14 mouse cellular contexts compared by ENCODE assay signal in the genomic region with DNA sequence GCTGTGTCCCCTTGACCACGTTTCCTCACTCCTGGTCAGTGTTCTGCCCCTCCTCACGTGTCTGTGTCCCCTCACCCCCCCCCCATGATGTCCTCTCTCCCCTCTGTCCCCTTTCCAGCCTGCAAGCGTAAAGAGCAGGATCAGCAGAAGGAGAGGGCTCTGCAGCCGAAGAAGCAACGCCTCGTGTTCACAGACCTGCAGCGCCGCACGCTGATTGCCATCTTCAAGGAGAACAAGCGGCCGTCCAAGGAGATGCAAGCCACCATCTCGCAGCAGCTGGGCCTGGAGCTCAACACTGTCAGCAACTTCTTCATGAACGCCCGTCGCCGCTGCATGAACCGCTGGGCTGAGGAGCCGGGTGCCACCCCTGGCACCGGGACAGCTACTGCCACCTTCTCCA. TPM values are rescaled to one million over a fixed set of nuclear protein-coding genes. Genes with fewer than 3 reads are reported as not detected.
A peak's percentile ranks its signal among the peaks of the same experiment; 100 is the strongest.
DNase-seq lines count a peak whose midpoint lies in the region; ATAC-seq and TF ChIP-seq lines count a peak whose summit lies in the region.
"Had no signal": no experiment of that assay in that cellular context is flagged by ENCODE, and none has a peak within 500 bp of the region (broad histone marks: within the 10 kb centered on the region; RNA-seq: fewer than 3 reads in every experiment).

No protein-coding gene starts in this region.

- no peak overlapping the region for H3K27ac ChIP-seq in heart, embryonic 15.5 days
- peak overlapping the region; percentile 52 for H3K27ac ChIP-seq in embryonic facial prominence, embryonic 10.5 days (replicated peaks)
- peak overlapping the region; percentile 73 for H3K27ac ChIP-seq in hindbrain, embryonic 10.5 days
- H3K27ac ChIP-seq in midbrain, embryonic 12.5 days (replicated peaks): no peak overlapping the region
- H3K27ac ChIP-seq in liver, postnatal 0 days (ENCODE audit: low read depth): no peak overlapping the region

- intact Hi-C loops in heart, postnatal 25 days (cut with DNase I): no loop called here

- peaks cover 59% of the 10 kb centered on the region for H3K27me3 ChIP-seq in heart, embryonic 15.5 days
- peaks cover 74% of the 10 kb centered on the region for H3K27me3 ChIP-seq in embryonic facial prominence, embryonic 10.5 days (replicated peaks; ENCODE audit: low read depth, poor library complexity, severe bottlenecking)
- H3K27me3 ChIP-seq in hindbrain, embryonic 10.5 days (ENCODE audit: insufficient read depth, poor library complexity, severe bottlenecking): peaks cover 66% of the 10 kb centered on the region
- H3K27me3 ChIP-seq in midbrain, embryonic 12.5 days: peaks cover 53% of the 10 kb centered on the region
- H3K27me3 ChIP-seq in liver, postnatal 0 days (ENCODE audit: insufficient read depth, low read length): peaks cover 42% of the 10 kb centered on the region

- 0 out of 2 replicates have a peak overlapping the region, but pooled peaks have one; percentile 13 for H3K4me3 ChIP-seq in heart, embryonic 15.5 days
- H3K4me3 ChIP-seq in embryonic facial prominence, embryonic 10.5 days: peak overlapping the region; percentile 44
- peak overlapping the region; percentile 38 for H3K4me3 ChIP-seq in hindbrain, embryonic 10.5 days
- peak overlapping the region; percentile 9; the same call in 1 of the 2 replicates for H3K4me3 ChIP-seq in midbrain, embryonic 12.5 days
- no peak overlapping the region for H3K4me3 ChIP-seq in liver, postnatal 0 days (ENCODE audit: low read depth, low read length)

- peaks cover 9% of the 10 kb centered on the region; the same call in 1 of the 2 replicates for H3K4me1 ChIP-seq in heart, embryonic 15.5 days (replicated peaks)
- peaks cover 32% of the 10 kb centered on the region for H3K4me1 ChIP-seq in embryonic facial prominence, embryonic 10.5 days
- H3K4me1 ChIP-seq in hindbrain, embryonic 10.5 days (replicated peaks): peaks cover 39% of the 10 kb centered on the region
- H3K4me1 ChIP-seq in midbrain, embryonic 12.5 days: peaks cover 9% of the 10 kb centered on the region
- H3K4me1 ChIP-seq in liver, postnatal 0 days (ENCODE audit: insufficient read depth): peaks cover 5% of the 10 kb centered on the region; the same call in 1 of the 2 replicates

- H3K9me3 ChIP-seq in heart, embryonic 15.5 days (replicated peaks): no peaks in the 10 kb centered on the region
- no peaks in the 10 kb centered on the region for H3K9me3 ChIP-seq in embryonic facial prominence, embryonic 10.5 days
- no peaks in the 10 kb centered on the region for H3K9me3 ChIP-seq in hindbrain, embryonic 10.5 days
- H3K9me3 ChIP-seq in midbrain, embryonic 12.5 days: no peaks in the 10 kb centered on the region
- H3K9me3 ChIP-seq in liver, postnatal 0 days (ENCODE audit: low read length): no peaks in the 10 kb centered on the region

- H3K4me2 ChIP-seq in heart, embryonic 15.5 days: peak overlapping the region; percentile 32; the same call in 1 of the 2 replicates
- H3K4me2 ChIP-seq in midbrain, embryonic 12.5 days (replicated peaks): peak overlapping the region; percentile 40
- no peak overlapping the region for H3K4me2 ChIP-seq in liver, postnatal 0 days (ENCODE audit: low read depth, low read length)

- no peak for ATAC-seq in heart, embryonic 15.5 days (replicated peaks; ENCODE audit: insufficient number of reproducible peaks, insufficient read depth, low FRiP score, low read depth)
- no peak for ATAC-seq in midbrain, embryonic 12.5 days (ENCODE audit: low FRiP score, low read depth)
- ATAC-seq in liver, postnatal 0 days: no peak

- H3K9ac ChIP-seq in heart, embryonic 15.5 days: peak overlapping the region; percentile 28
- H3K9ac ChIP-seq in midbrain, embryonic 12.5 days (replicated peaks): peak overlapping the region; percentile 32; the same call in 1 of the 2 replicates
- H3K9ac ChIP-seq in liver, postnatal 0 days (replicated peaks): no peak overlapping the region

- no peaks in the 10 kb centered on the region for H3K36me3 ChIP-seq in heart, embryonic 15.5 days
- H3K36me3 ChIP-seq in embryonic facial prominence, embryonic 10.5 days (replicated peaks): no peaks in the 10 kb centered on the region
- no peaks in the 10 kb centered on the region for H3K36me3 ChIP-seq in hindbrain, embryonic 10.5 days
- no peaks in the 10 kb centered on the region for H3K36me3 ChIP-seq in midbrain, embryonic 12.5 days
- H3K36me3 ChIP-seq in liver, postnatal 0 days (replicated peaks; ENCODE audit: insufficient read depth, low read length): no peaks in the 10 kb centered on the region

- TF ChIP-seq EP300 in liver, postnatal 0 days (IDR thresholded peaks at IDR 0.05; ENCODE audit: low read depth): no peak

- DNase-seq in heart, postnatal 25 days (ENCODE audit: low spot score): no peak
- peak; percentile 30 for DNase-seq in embryonic facial prominence, embryonic 10.5 days (ENCODE audit: low spot score)
- no peak for DNase-seq in hindbrain, embryonic 10.5 days (ENCODE audit: low spot score)
- DNase-seq in liver, postnatal 0 days: no peak
- no peak for DNase-seq in cerebellum, postnatal 25 days
- DNase-seq in lung, adult 18-20 months: no peak
- DNase-seq: kidney, postnatal 10 days; lung, postnatal 14 days; thymus, postnatal 14 days had no signal

- TF ChIP-seq CTCF in liver, postnatal 0 days (IDR thresholded peaks at IDR 0.05; ENCODE audit: low read depth): no peak

- WGBS in heart, embryonic 15.5 days: 11% methylated on average over 19 of the region's 19 CpGs
- 11% methylated on average over 19 of the region's 19 CpGs for WGBS in embryonic facial prominence, embryonic 10.5 days
- WGBS in hindbrain, embryonic 10.5 days: 11% methylated on average over 19 of the region's 19 CpGs
- 7% methylated on average over 19 of the region's 19 CpGs for WGBS in midbrain, embryonic 12.5 days
- WGBS in liver, postnatal 0 days (ENCODE audit: insufficient replicate concordance): 20% methylated on average over 19 of the region's 19 CpGs

RNA-seq across cellular contexts. Expression of a gene that starts 19.1 kb away (rescaled TPM):
- polyA plus RNA-seq in heart, embryonic 15.5 days (2015; fragmentation: Nextera tagmentation; extraction: Ambion mirVana): not detected in 2 replicates
- total RNA-seq in heart, postnatal 25 days (2021): under 1 TPM in 1 of 2 experiments, not detected in 1; 0.05 TPM
- polyA plus RNA-seq in embryonic facial prominence, embryonic 10.5 days (2016; fragmentation: Nextera tagmentation; extraction: Ambion mirVana): 0.17 and 0.58 TPM in 2 replicates
- polyA plus RNA-seq in hindbrain, embryonic 10.5 days (2016; fragmentation: Nextera tagmentation; extraction: Ambion mirVana): 1.1 and 2.0 TPM in 2 replicates
- 2.8 and 3.2 TPM in 2 replicates for polyA plus RNA-seq in midbrain, embryonic 12.5 days (2016; fragmentation: Nextera tagmentation; extraction: Ambion mirVana)
- not detected in 2 replicates for polyA plus RNA-seq in liver, postnatal 0 days (2015; fragmentation: Nextera tagmentation; extraction: Ambion mirVana)
- total RNA-seq: gastrocnemius, postnatal 4 days; left cerebral cortex, postnatal 10 days had no signal
- polyA plus RNA-seq: spleen, adult 2 months had no signal

RNA-seq across cellular contexts. Expression of a gene that starts 25.2 kb away (rescaled TPM):
- 0.05 and 0.06 TPM in 2 replicates for polyA plus RNA-seq in heart, embryonic 15.5 days (2015; fragmentation: Nextera tagmentation; extraction: Ambion mirVana)
- not detected for total RNA-seq in heart, postnatal 25 days (2021)
- 0.51 and 0.75 TPM in 2 replicates for polyA plus RNA-seq in embryonic facial prominence, embryonic 10.5 days (2016; fragmentation: Nextera tagmentation; extraction: Ambion mirVana)
- 0.56 and 0.90 TPM in 2 replicates for polyA plus RNA-seq in hindbrain, embryonic 10.5 days (2016; fragmentation: Nextera tagmentation; extraction: Ambion mirVana)
- polyA plus RNA-seq in midbrain, embryonic 12.5 days (2016; fragmentation: Nextera tagmentation; extraction: Ambion mirVana): 0.78 and 0.97 TPM in 2 replicates
- not detected in 2 replicates for polyA plus RNA-seq in liver, postnatal 0 days (2015; fragmentation: Nextera tagmentation; extraction: Ambion mirVana)

RNA-seq across cellular contexts. Expression of a gene that starts 47.6 kb away (rescaled TPM):
- polyA plus RNA-seq in heart, embryonic 15.5 days (2015; fragmentation: Nextera tagmentation; extraction: Ambion mirVana): 13.6 and 20.2 TPM in 2 replicates
- 10 to 100 TPM; 11.1 to 12.2 TPM for total RNA-seq in heart, postnatal 25 days (2021)
- 34.7 and 35.0 TPM in 2 replicates for polyA plus RNA-seq in embryonic facial prominence, embryonic 10.5 days (2016; fragmentation: Nextera tagmentation; extraction: Ambion mirVana)
- polyA plus RNA-seq in hindbrain, embryonic 10.5 days (2016; fragmentation: Nextera tagmentation; extraction: Ambion mirVana): 33.3 and 38.5 TPM in 2 replicates
- 36.5 and 37.3 TPM in 2 replicates for polyA plus RNA-seq in midbrain, embryonic 12.5 days (2016; fragmentation: Nextera tagmentation; extraction: Ambion mirVana)
- 7.4 and 8.1 TPM in 2 replicates for polyA plus RNA-seq in liver, postnatal 0 days (2015; fragmentation: Nextera tagmentation; extraction: Ambion mirVana)

Comparison
In these comparisons a context has a peak if more than half of its experiments do, and no peak if none do; other contexts are left out.
1. H3K27ac ChIP-seq: peak in embryonic facial prominence, embryonic 10.5 days (single experiment) and hindbrain, embryonic 10.5 days (single experiment); none in heart, embryonic 15.5 days (single experiment), midbrain, embryonic 12.5 days (single experiment) and liver, postnatal 0 days (single experiment).